Mouse (Mus musculus): ENCODE measurements around the gene Camk2n1. TPM values are rescaled to one million over a fixed set of nuclear protein-coding genes. Genes with fewer than 3 reads are reported as not detected.

The Camk2n1 gene
- polyA plus RNA-seq, 1 experiment from 2014 or later, result 5.2 TPM

- Histone ChIP-seq H3K27ac (no peak overlapping the region), H3K36me3 (no peaks in the 10 kb centered on the region), H3K9ac (no peak overlapping the region), H3K4me2 (no peak overlapping the region), H3K9me3 (no peaks in the 10 kb centered on the region), H3K4me3 (replicated peaks) (no peak overlapping the region), H3K27me3 (replicated peaks) (no peaks in the 10 kb centered on the region), H3K4me1 (peaks cover 41% of the 10 kb centered on the region)
- ATAC-seq (ENCODE audit: insufficient read depth, low FRiP score, low read depth), result no peak
- WGBS, result 69% methylated on average over 5 of the region's 5 CpGs
These were observed 4.8 kb downstream of the Camk2n1 start for GRCm38 (mm10) chr4:138458735-138459440.

- Histone ChIP-seq H3K9ac (no peak overlapping the region), H3K27ac (no peak overlapping the region), H3K4me3 (replicated peaks) (no peak overlapping the region), H3K36me3 (no peaks in the 10 kb centered on the region), H3K4me1 (peaks cover 49% of the 10 kb centered on the region), H3K27me3 (replicated peaks) (no peaks in the 10 kb centered on the region), H3K4me2 (no peak overlapping the region), H3K9me3 (no peaks in the 10 kb centered on the region)
- WGBS, result 64% methylated on average over 6 of the region's 6 CpGs
- no peak for ATAC-seq (ENCODE audit: insufficient read depth, low FRiP score, low read depth)
These were observed 5.7 kb downstream of the Camk2n1 start for GRCm38 (mm10) chr4:138459775-138460174.

- Histone ChIP-seq H3K9me3 (no peaks in the 10 kb centered on the region), H3K27me3 (replicated peaks) (no peaks in the 10 kb centered on the region), H3K4me1 (peaks cover 45% of the 10 kb centered on the region), H3K4me2 (no peak overlapping the region), H3K4me3 (replicated peaks) (no peak overlapping the region), H3K27ac (no peak overlapping the region), H3K36me3 (no peaks in the 10 kb centered on the region), H3K9ac (no peak overlapping the region)
- no peak for ATAC-seq (ENCODE audit: insufficient read depth, low FRiP score, low read depth)
- 25% methylated on average over 9 of the region's 9 CpGs for WGBS
These were observed 6.8 kb downstream of the Camk2n1 start for GRCm38 (mm10) chr4:138460910-138461309.

DNA sequence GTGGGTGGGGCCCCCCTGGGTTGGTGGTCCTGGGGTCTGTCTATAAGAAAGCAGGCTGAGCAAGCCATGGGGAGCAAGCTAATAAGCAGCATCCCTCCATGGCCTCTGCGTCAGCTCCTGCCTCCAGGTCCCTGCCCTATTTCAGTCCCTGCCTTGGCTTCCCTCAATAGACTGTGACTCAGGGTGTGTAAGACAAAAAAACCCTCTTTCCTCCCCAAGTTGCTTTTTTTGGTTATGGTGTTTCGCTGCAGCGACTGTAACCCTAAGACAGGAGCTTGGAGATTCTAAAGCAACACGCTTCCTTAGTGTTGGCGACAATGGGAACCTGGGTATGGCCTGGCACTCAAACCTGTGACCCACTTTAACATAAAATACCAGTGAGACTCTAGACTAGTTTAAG is 7.4 kb downstream of the Camk2n1 start:
- ATAC-seq (ENCODE audit: insufficient read depth, low FRiP score, low read depth), result no peak
- H3K9ac ChIP-seq, result no peak overlapping the region
- no peak overlapping the region for H3K27ac ChIP-seq
- peaks cover 39% of the 10 kb centered on the region for H3K4me1 ChIP-seq
- no peaks in the 10 kb centered on the region for H3K27me3 ChIP-seq (replicated peaks)
- H3K36me3 ChIP-seq, result no peaks in the 10 kb centered on the region
- H3K4me3 ChIP-seq (replicated peaks), result no peak overlapping the region
- no peak overlapping the region for H3K4me2 ChIP-seq
- no peaks in the 10 kb centered on the region for H3K9me3 ChIP-seq
- WGBS, result 98% methylated on average over 5 of the region's 5 CpGs

DNA sequence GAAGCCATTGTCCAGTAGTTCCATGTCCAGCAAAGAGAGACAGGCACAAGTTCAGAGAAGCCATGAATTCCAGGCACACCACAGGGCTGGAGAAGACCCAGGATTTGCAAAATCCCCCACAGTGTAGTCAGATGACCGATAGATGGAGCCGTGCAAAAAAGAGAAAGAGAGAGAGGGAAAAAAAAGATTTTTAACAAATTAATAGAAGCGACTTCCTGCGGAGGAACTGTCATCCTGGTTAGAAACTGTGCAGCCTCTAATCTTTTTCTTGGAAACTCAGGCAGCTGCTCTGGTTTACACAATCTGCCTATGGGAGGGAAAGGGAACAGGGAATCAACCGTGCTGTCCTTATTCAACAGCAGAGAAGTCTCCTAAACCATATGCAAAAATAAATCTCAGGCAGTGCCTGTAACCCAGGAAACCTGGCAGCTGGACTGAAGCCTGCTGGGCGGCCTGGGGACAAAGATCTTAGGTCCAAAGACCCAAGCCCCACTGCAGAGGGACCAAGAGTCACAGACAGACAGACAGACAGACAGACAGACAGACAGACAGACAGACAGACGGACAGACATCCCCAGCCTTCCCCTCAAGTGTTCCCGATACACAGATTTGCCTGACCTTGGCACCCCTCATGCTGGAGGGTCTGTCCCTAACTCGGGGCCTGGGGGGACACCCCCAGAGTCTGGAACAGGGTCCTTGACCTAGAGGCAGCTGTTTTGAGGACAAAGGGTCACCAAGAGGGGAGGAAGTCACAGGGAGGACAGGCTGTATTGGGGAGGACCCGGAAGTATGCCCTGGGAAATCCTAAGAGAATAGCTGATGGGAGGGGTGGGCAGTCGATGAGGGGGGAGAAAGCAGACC is 9.1 kb downstream of the Camk2n1 start:
- H3K4me2 ChIP-seq, result peak overlapping the region; percentile 42
- peaks cover 43% of the 10 kb centered on the region for H3K4me1 ChIP-seq
- WGBS, result 3% methylated on average over 11 of the region's 11 CpGs
- H3K27ac ChIP-seq, result peak overlapping the region; percentile 94
- no peaks in the 10 kb centered on the region for H3K9me3 ChIP-seq
- peak; percentile 9; the same call in 1 of the 2 replicates for ATAC-seq (ENCODE audit: insufficient read depth, low FRiP score, low read depth)
- peak overlapping the region; percentile 2; the same call in 1 of the 2 replicates for H3K4me3 ChIP-seq (replicated peaks)
- H3K36me3 ChIP-seq, result no peaks in the 10 kb centered on the region
- no peaks in the 10 kb centered on the region for H3K27me3 ChIP-seq (replicated peaks)
- no peak overlapping the region for H3K9ac ChIP-seq

GRCm38 (mm10) chr4:138463832-138464487 is 9.8 kb downstream of the Camk2n1 start:
- H3K9ac ChIP-seq, result no peak overlapping the region
- peak; percentile 65; the same call in 1 of the 2 replicates for ATAC-seq (ENCODE audit: insufficient read depth, low FRiP score, low read depth)
- H3K36me3 ChIP-seq, result no peaks in the 10 kb centered on the region
- H3K4me2 ChIP-seq, result peak overlapping the region; percentile 51
- 9% methylated on average over 11 of the region's 11 CpGs for WGBS
- peaks cover 43% of the 10 kb centered on the region for H3K4me1 ChIP-seq
- no peaks in the 10 kb centered on the region for H3K9me3 ChIP-seq
- no peaks in the 10 kb centered on the region for H3K27me3 ChIP-seq (replicated peaks)
- peak overlapping the region; percentile 2; the same call in 1 of the 2 replicates for H3K4me3 ChIP-seq (replicated peaks)
- peak overlapping the region; percentile 94 for H3K27ac ChIP-seq

DNA sequence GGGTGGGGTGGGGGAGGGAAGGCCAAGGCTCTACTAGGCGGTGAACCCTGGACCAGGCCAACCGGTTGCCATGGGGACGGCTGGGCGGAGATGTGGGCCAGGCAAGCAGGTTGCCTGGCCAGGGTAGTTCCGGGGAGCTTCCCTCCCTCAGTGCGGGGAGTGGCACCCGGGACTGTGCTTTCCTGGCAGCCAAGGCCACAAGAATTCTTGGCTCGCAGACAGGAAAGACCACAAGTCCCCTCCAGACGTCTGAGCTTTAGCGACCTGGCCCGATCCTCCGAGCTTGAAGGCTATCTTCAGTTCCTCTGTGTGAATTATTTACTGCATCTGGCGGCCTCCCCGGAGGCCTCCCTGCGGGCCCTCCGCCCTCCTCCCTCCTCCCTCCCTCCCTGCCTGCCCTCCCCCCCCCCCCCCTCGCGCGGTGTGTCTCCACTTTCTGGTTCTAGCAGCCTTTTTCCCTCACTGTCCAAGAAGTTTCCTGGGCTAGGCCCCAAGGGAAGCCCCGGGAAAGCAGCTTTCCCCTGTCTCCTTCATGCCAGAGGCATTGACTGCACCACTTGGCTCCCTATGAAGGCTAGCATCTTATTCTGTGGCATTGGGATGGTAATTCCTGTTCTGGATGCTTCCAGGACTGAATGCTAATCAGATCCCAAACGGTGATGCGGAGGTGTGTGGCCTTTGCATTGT is 10.7 kb downstream of the Camk2n1 start:
- peak overlapping the region; percentile 94 for H3K27ac ChIP-seq
- no peak overlapping the region for H3K9ac ChIP-seq
- H3K36me3 ChIP-seq, result no peaks in the 10 kb centered on the region
- H3K4me1 ChIP-seq, result peaks cover 49% of the 10 kb centered on the region
- 2% methylated on average over 18 of the region's 22 CpGs for WGBS
- H3K9me3 ChIP-seq, result no peaks in the 10 kb centered on the region
- peak; percentile 65; the same call in 1 of the 2 replicates for ATAC-seq (ENCODE audit: insufficient read depth, low FRiP score, low read depth)
- H3K4me3 ChIP-seq (replicated peaks), result peak overlapping the region; percentile 16; the same call in 1 of the 2 replicates
- peak overlapping the region; percentile 51 for H3K4me2 ChIP-seq
- H3K27me3 ChIP-seq (replicated peaks), result no peaks in the 10 kb centered on the region

GRCm38 (mm10) chr4:138465446-138465845 is 11.3 kb downstream of the Camk2n1 start:
- Histone ChIP-seq H3K4me1 (peaks cover 44% of the 10 kb centered on the region), H3K9ac (no peak overlapping the region)
- no peak for ATAC-seq (ENCODE audit: insufficient read depth, low FRiP score, low read depth)

GRCm38 (mm10) chr4:138466690-138467089 is 12.6 kb downstream of the Camk2n1 start:
- WGBS, result 67% methylated on average over 6 of the region's 6 CpGs
- Histone ChIP-seq H3K9ac (no peak overlapping the region), H3K4me1 (peaks cover 49% of the 10 kb centered on the region), H3K4me3 (replicated peaks) (no peak overlapping the region), H3K27ac (no peak overlapping the region), H3K36me3 (no peaks in the 10 kb centered on the region), H3K4me2 (no peak overlapping the region), H3K27me3 (replicated peaks) (no peaks in the 10 kb centered on the region), H3K9me3 (no peaks in the 10 kb centered on the region)
- ATAC-seq (ENCODE audit: insufficient read depth, low FRiP score, low read depth), result no peak

More at GRCm38 (mm10) chr4:138465446-138465845, 11.3 kb downstream of the Camk2n1 start:
- Histone ChIP-seq H3K27ac (peak overlapping the region; percentile 94; the same call in 1 of the 2 replicates), H3K4me2 (no peak overlapping the region), H3K36me3 (no peaks in the 10 kb centered on the region), H3K9me3 (no peaks in the 10 kb centered on the region), H3K4me3 (replicated peaks) (no peak overlapping the region), H3K27me3 (replicated peaks) (no peaks in the 10 kb centered on the region)
- 51% methylated on average over 8 of the region's 8 CpGs for WGBS

- no peak for ATAC-seq (ENCODE audit: insufficient read depth, low FRiP score, low read depth)
- no peaks in the 10 kb centered on the region for H3K27me3 ChIP-seq (replicated peaks)
- no peak overlapping the region for H3K27ac ChIP-seq
- peaks cover 47% of the 10 kb centered on the region for H3K4me1 ChIP-seq
- no peaks in the 10 kb centered on the region for H3K9me3 ChIP-seq
- no peak overlapping the region for H3K4me3 ChIP-seq (replicated peaks)
- H3K36me3 ChIP-seq, result no peaks in the 10 kb centered on the region
- no peak overlapping the region for H3K4me2 ChIP-seq
- 77% methylated on average over 5 of the region's 5 CpGs for WGBS
- no peak overlapping the region for H3K9ac ChIP-seq
These were observed 13.3 kb downstream of the Camk2n1 start for GRCm38 (mm10) chr4:138467451-138467850.

GRCm38 (mm10) chr4:138469080-138469479 is 15.0 kb downstream of the Camk2n1 start:
- no peak for ATAC-seq (ENCODE audit: insufficient read depth, low FRiP score, low read depth)
- 0 out of 2 replicates have a peak overlapping the region, but pooled peaks have one; percentile 16 for H3K27ac ChIP-seq
- H3K9me3 ChIP-seq, result no peaks in the 10 kb centered on the region
- H3K27me3 ChIP-seq (replicated peaks), result no peaks in the 10 kb centered on the region
- peak overlapping the region; percentile 26; the same call in 1 of the 2 replicates for H3K4me2 ChIP-seq
- no peaks in the 10 kb centered on the region for H3K36me3 ChIP-seq
- peaks cover 31% of the 10 kb centered on the region for H3K4me1 ChIP-seq
- no peak overlapping the region for H3K4me3 ChIP-seq (replicated peaks)
- no peak overlapping the region for H3K9ac ChIP-seq
- WGBS, result 10% methylated on average over 7 of the region's 7 CpGs

All from stomach, embryonic 15.5 days (tissue).